Comparison of ENCODE assay signal across 8 mouse cellular contexts in genomic region chr17:31905201-31905790, GRCm38 (mm10). TPM values are rescaled to one million over a fixed set of nuclear protein-coding genes. Genes with fewer than 3 reads are reported as not detected.
DNase-seq lines count a peak whose midpoint lies in the region; ATAC-seq and TF ChIP-seq lines count a peak whose summit lies in the region.
"Had no signal": no experiment of that assay in that cellular context is flagged by ENCODE, and none has a peak within 500 bp of the region (broad histone marks: within the 10 kb centered on the region; RNA-seq: fewer than 3 reads in every experiment).

No protein-coding gene starts in this region.

- no peaks in the 10 kb centered on the region for H3K9me3 ChIP-seq in hindbrain, embryonic 15.5 days
- H3K9me3 ChIP-seq in midbrain, embryonic 16.5 days (replicated peaks; ENCODE audit: control insufficient read depth, low read length, poor library complexity, severe bottlenecking), result no peaks in the 10 kb centered on the region
- H3K9me3 ChIP-seq: forebrain, embryonic 12.5 days had no signal

- no peaks in the 10 kb centered on the region for H3K27me3 ChIP-seq in hindbrain, embryonic 15.5 days
- H3K27me3 ChIP-seq in midbrain, embryonic 16.5 days (ENCODE audit: control insufficient read depth, insufficient read depth, low read depth, low read length), result no peaks in the 10 kb centered on the region
- H3K27me3 ChIP-seq: forebrain, embryonic 12.5 days had no signal

- no peaks in the 10 kb centered on the region for H3K4me1 ChIP-seq in cortical plate, adult 2 months (ENCODE audit: control insufficient read depth, insufficient read depth, low read length)
- H3K4me1 ChIP-seq in hindbrain, embryonic 15.5 days (replicated peaks), result no peaks in the 10 kb centered on the region
- H3K4me1 ChIP-seq in midbrain, embryonic 16.5 days (ENCODE audit: control insufficient read depth, insufficient read depth, low read length), result no peaks in the 10 kb centered on the region
- H3K4me1 ChIP-seq: forebrain, embryonic 12.5 days had no signal

- 87% methylated on average over 9 of the region's 9 CpGs for WGBS in hindbrain, embryonic 15.5 days
- 84% methylated on average over 9 of the region's 9 CpGs for WGBS in midbrain, embryonic 16.5 days

- peak; percentile 5 for DNase-seq in kidney, postnatal 10 days
- DNase-seq in kidney, postnatal 25 days, result no peak
- DNase-seq in c-Kit-positive CD71-positive TER-119-positive erythroid progenitor cells, embryonic 14.5 days (ENCODE audit: low spot score), result no peak
- DNase-seq in cerebellum, postnatal 25 days, result no peak

- no peak for TF ChIP-seq CTCF in cortical plate, adult 2 months (IDR thresholded peaks at IDR 0.05; ENCODE audit: extremely low read depth, insufficient read depth, low read length)

- no peak overlapping the region for H3K4me2 ChIP-seq in hindbrain, embryonic 15.5 days
- no peak overlapping the region for H3K4me2 ChIP-seq in midbrain, embryonic 16.5 days (ENCODE audit: low read length)
- H3K4me2 ChIP-seq: forebrain, embryonic 12.5 days had no signal

- no peak overlapping the region for H3K4me3 ChIP-seq in cortical plate, adult 2 months (ENCODE audit: insufficient read depth, low read length)
- no peak overlapping the region for H3K4me3 ChIP-seq in hindbrain, embryonic 15.5 days
- H3K4me3 ChIP-seq in midbrain, embryonic 16.5 days (ENCODE audit: low read depth, low read length), result no peak overlapping the region
- H3K4me3 ChIP-seq: forebrain, embryonic 12.5 days had no signal

- no peak for ATAC-seq in hindbrain, embryonic 15.5 days (ENCODE audit: low FRiP score, low read depth)
- ATAC-seq in midbrain, embryonic 16.5 days, result no peak

- no peak overlapping the region for H3K9ac ChIP-seq in hindbrain, embryonic 15.5 days
- no peak overlapping the region for H3K9ac ChIP-seq in midbrain, embryonic 16.5 days (ENCODE audit: low read depth, low read length)
- H3K9ac ChIP-seq: forebrain, embryonic 12.5 days had no signal

- H3K36me3 ChIP-seq in hindbrain, embryonic 15.5 days, result no peaks in the 10 kb centered on the region
- H3K36me3 ChIP-seq in midbrain, embryonic 16.5 days (ENCODE audit: control insufficient read depth, insufficient read depth, low read length), result no peaks in the 10 kb centered on the region
- H3K36me3 ChIP-seq: forebrain, embryonic 12.5 days had no signal

- H3K27ac ChIP-seq in cortical plate, adult 2 months (ENCODE audit: insufficient read depth, low read length), result peak overlapping the region; percentile 80
- peak overlapping the region; percentile 34 for H3K27ac ChIP-seq in hindbrain, embryonic 15.5 days (replicated peaks)
- peak overlapping the region; percentile 44; the same call in 1 of the 2 replicates for H3K27ac ChIP-seq in midbrain, embryonic 16.5 days (ENCODE audit: low read length)
- H3K27ac ChIP-seq: forebrain, embryonic 12.5 days had no signal

- TF ChIP-seq POLR2A in cortical plate, adult 2 months (IDR thresholded peaks at IDR 0.05; ENCODE audit: extremely low read depth, insufficient read depth, low read length), result no peak

RNA-seq across cellular contexts. Expression of gene Sik1, which starts 49.7 kb away (rescaled TPM):
- polyA plus RNA-seq in cortical plate, adult 2 months (2012; rRNA removed), result 5.8 and 9.7 TPM in 2 replicates
- 20.3 and 20.9 TPM in 2 replicates for polyA plus RNA-seq in hindbrain, embryonic 15.5 days (2015; fragmentation: Nextera tagmentation; extraction: Ambion mirVana)
- polyA plus RNA-seq in midbrain, embryonic 16.5 days (2015; fragmentation: Nextera tagmentation; extraction: Ambion mirVana), result 16.7 and 20.9 TPM in 2 replicates
